ENCODE assay signal across 19 mouse cellular contexts in genomic region chr1:136040452-136040851, GRCm38 (mm10). TPM values are rescaled to one million over a fixed set of nuclear protein-coding genes. Genes with fewer than 3 reads are reported as not detected.
DNase-seq lines count a peak whose midpoint lies in the region; ATAC-seq lines count a peak whose summit lies in the region.
"Had no signal": no experiment of that assay in that cellular context is flagged by ENCODE, and none has a peak within 500 bp of the region (broad histone marks: within the 10 kb centered on the region; RNA-seq: fewer than 3 reads in every experiment).

No protein-coding gene starts in this region.

- 18% methylated on average over 11 of the region's 11 CpGs for WGBS in kidney, embryonic 16.5 days
- 14% methylated on average over 11 of the region's 11 CpGs for WGBS in embryonic facial prominence, embryonic 10.5 days
- WGBS in limb, embryonic 13.5 days, result 14% methylated on average over 11 of the region's 11 CpGs

- no peak overlapping the region for H3K27ac ChIP-seq in kidney, embryonic 16.5 days (ENCODE audit: low read length)
- H3K27ac ChIP-seq in embryonic facial prominence, embryonic 10.5 days (replicated peaks), result peak overlapping the region; percentile 35
- no peak overlapping the region for H3K27ac ChIP-seq in limb, embryonic 13.5 days

- H3K27me3 ChIP-seq in kidney, embryonic 16.5 days (ENCODE audit: insufficient read depth, low read length), result no peaks in the 10 kb centered on the region
- H3K27me3 ChIP-seq in embryonic facial prominence, embryonic 10.5 days (replicated peaks; ENCODE audit: low read depth, poor library complexity, severe bottlenecking), result peaks cover 40% of the 10 kb centered on the region
- H3K27me3 ChIP-seq in limb, embryonic 13.5 days, result peaks cover 13% of the 10 kb centered on the region; the same call in 1 of the 2 replicates

- no peak overlapping the region; the same call in 1 of the 2 replicates for H3K4me2 ChIP-seq in kidney, embryonic 16.5 days (replicated peaks; ENCODE audit: low read depth, low read length)
- H3K4me2 ChIP-seq in limb, embryonic 13.5 days (replicated peaks), result peak overlapping the region; percentile 31; the same call in 1 of the 2 replicates

- H3K36me3 ChIP-seq in kidney, embryonic 16.5 days (ENCODE audit: insufficient read depth, low read length), result no peaks in the 10 kb centered on the region
- H3K36me3 ChIP-seq in embryonic facial prominence, embryonic 10.5 days (replicated peaks), result peaks cover 8% of the 10 kb centered on the region
- peaks cover 6% of the 10 kb centered on the region; the same call in 1 of the 2 replicates for H3K36me3 ChIP-seq in limb, embryonic 13.5 days

- 0 out of 2 replicates have a peak overlapping the region, but pooled peaks have one; percentile 19 for H3K9ac ChIP-seq in kidney, embryonic 16.5 days (replicated peaks; ENCODE audit: low read length)
- H3K9ac ChIP-seq in limb, embryonic 13.5 days, result no peak overlapping the region

- ATAC-seq in frontal cortex, adult (ENCODE audit: low TSS enrichment), result peak; percentile 27
- peak; percentile 72; the same call in 1 of the 2 replicates for ATAC-seq in kidney, embryonic 16.5 days (ENCODE audit: low FRiP score, low TSS enrichment)
- ATAC-seq in limb, embryonic 13.5 days (ENCODE audit: low FRiP score, low read depth), result 0 out of 2 replicates have a peak, but pooled peaks have one; percentile 45
- ATAC-seq: forebrain, embryonic 16.5 days had no signal

- H3K9me3 ChIP-seq in kidney, embryonic 16.5 days (ENCODE audit: low read length), result no peaks in the 10 kb centered on the region
- no peaks in the 10 kb centered on the region for H3K9me3 ChIP-seq in embryonic facial prominence, embryonic 10.5 days
- no peaks in the 10 kb centered on the region for H3K9me3 ChIP-seq in limb, embryonic 13.5 days

- H3K4me3 ChIP-seq in kidney, embryonic 16.5 days (ENCODE audit: low read length), result no peak overlapping the region
- 0 out of 2 replicates have a peak overlapping the region, but pooled peaks have one; percentile 21 for H3K4me3 ChIP-seq in embryonic facial prominence, embryonic 10.5 days
- no peak overlapping the region for H3K4me3 ChIP-seq in limb, embryonic 13.5 days

- DNase-seq in frontal cortex, postnatal 25 days (ENCODE audit: low spot score in 2 of 2), result no peak
- no peak for DNase-seq in kidney, adult 18-20 months
- DNase-seq in embryonic facial prominence, embryonic 10.5 days (ENCODE audit: low spot score), result peak; percentile 46
- no peak for DNase-seq in thymus, postnatal 4 days
- no peak for DNase-seq in left cerebral cortex, adult 8-10 months (ENCODE audit: low spot score in 2 of 2)
- DNase-seq: adrenal gland, postnatal 14 days; B cell, adult 2 months; cerebellum, postnatal 25 days; heart, postnatal 14 days; kidney, adult 8-10 months; lung, adult 18-20 months; right cerebral cortex, postnatal 14 days had no signal

- H3K4me1 ChIP-seq in kidney, embryonic 16.5 days (ENCODE audit: insufficient read depth, low read length), result peaks cover 9% of the 10 kb centered on the region; the same call in 1 of the 2 replicates
- H3K4me1 ChIP-seq in embryonic facial prominence, embryonic 10.5 days, result peaks cover 16% of the 10 kb centered on the region
- H3K4me1 ChIP-seq in limb, embryonic 13.5 days, result peaks cover 19% of the 10 kb centered on the region

RNA-seq across cellular contexts. Expression of gene Ascl5, which starts 10.2 kb away (rescaled TPM):
- not detected in 2 replicates for polyA plus RNA-seq in kidney, embryonic 16.5 days (2015; fragmentation: Nextera tagmentation; extraction: Ambion mirVana)
- 0.47 TPM in 1 of 2 replicates, not detected in the other for polyA plus RNA-seq in embryonic facial prominence, embryonic 10.5 days (2016; fragmentation: Nextera tagmentation; extraction: Ambion mirVana)
- not detected in 2 replicates for polyA plus RNA-seq in limb, embryonic 13.5 days (2015; fragmentation: Nextera tagmentation; extraction: Ambion mirVana)
- 1 to 10 TPM; 1.2 to 2.5 (median 2.1) TPM for total RNA-seq in left cerebral cortex, adult 8-10 months (2022)
- total RNA-seq: adrenal gland, postnatal 14 days; ES-E14; gastrocnemius, postnatal 4 days; heart, postnatal 14 days had no signal
- polyA plus RNA-seq: forebrain, embryonic 16.5 days; urinary bladder, adult 2 months had no signal

RNA-seq across cellular contexts. Expression of gene Cacna1s, which starts 12.1 kb away (rescaled TPM):
- 0.36 TPM in 2 replicates for polyA plus RNA-seq in kidney, embryonic 16.5 days (2015; fragmentation: Nextera tagmentation; extraction: Ambion mirVana)
- polyA plus RNA-seq in embryonic facial prominence, embryonic 10.5 days (2016; fragmentation: Nextera tagmentation; extraction: Ambion mirVana), result 0.06 and 0.16 TPM in 2 replicates
- 4.2 and 5.0 TPM in 2 replicates for polyA plus RNA-seq in limb, embryonic 13.5 days (2015; fragmentation: Nextera tagmentation; extraction: Ambion mirVana)
- total RNA-seq in left cerebral cortex, adult 8-10 months (2022), result 1 to 10 TPM in 3 of 4 experiments, under 1 TPM in 1; 0.83 to 1.6 (median 1.4) TPM

RNA-seq across cellular contexts. Expression of gene Tmem9, which starts 32.5 kb away (rescaled TPM):
- polyA plus RNA-seq in kidney, embryonic 16.5 days (2015; fragmentation: Nextera tagmentation; extraction: Ambion mirVana), result 260 and 268 TPM in 2 replicates
- 139 and 142 TPM in 2 replicates for polyA plus RNA-seq in embryonic facial prominence, embryonic 10.5 days (2016; fragmentation: Nextera tagmentation; extraction: Ambion mirVana)
- 214 and 215 TPM in 2 replicates for polyA plus RNA-seq in limb, embryonic 13.5 days (2015; fragmentation: Nextera tagmentation; extraction: Ambion mirVana)
- total RNA-seq in left cerebral cortex, adult 8-10 months (2022), result 10 to 100 TPM; 56.1 to 74.4 (median 67.6) TPM

RNA-seq across cellular contexts. Expression of gene Igfn1, which starts 34.3 kb away (rescaled TPM):
- polyA plus RNA-seq in kidney, embryonic 16.5 days (2015; fragmentation: Nextera tagmentation; extraction: Ambion mirVana), result 0.17 and 0.30 TPM in 2 replicates
- 0.04 TPM in 1 of 2 replicates, not detected in the other for polyA plus RNA-seq in embryonic facial prominence, embryonic 10.5 days (2016; fragmentation: Nextera tagmentation; extraction: Ambion mirVana)
- polyA plus RNA-seq in limb, embryonic 13.5 days (2015; fragmentation: Nextera tagmentation; extraction: Ambion mirVana), result 0.09 TPM in 1 of 2 replicates, not detected in the other
- total RNA-seq in left cerebral cortex, adult 8-10 months (2022), result 10 to 100 TPM; 14.0 to 17.5 (median 14.3) TPM
- total RNA-seq: adrenal gland, postnatal 14 days had no signal
- polyA plus RNA-seq: forebrain, embryonic 16.5 days; urinary bladder, adult 2 months had no signal
